Mouse (Mus musculus) forebrain, embryonic 11.5 days (tissue): ENCODE results near the gene Dnajc25. TPM values are rescaled to one million over a fixed set of nuclear protein-coding genes. Genes with fewer than 3 reads are reported as not detected.

ENCODE experiments used
- ATAC-seq: fragments of 200-750 bp; cut with Nextera tagmentation; replicated peaks from 2 replicates; pipeline ENCODE4 v1.8.0; 2017; ENCODE audit warnings: moderate TSS enrichment; ENCODE audit not compliant: low FRiP score
- DNase-seq: peaks from one replicate; pipeline ENCODE4 v3.0.0-alpha.2; 2017; ENCODE audit warnings: low spot score
- H3K27ac ChIP-seq: fragments of 300-500 bp; sonication (generic); 2 replicates; pipeline ENCODE4 v1.5.1; 2014; ENCODE audit warnings: low read depth, low read length
- H3K27me3 ChIP-seq: fragments of 300-500 bp; sonication (generic); 2 replicates; pipeline ENCODE4 v1.6.1; 2014; ENCODE audit warnings: mild to moderate bottlenecking, low read length, mixed read lengths; ENCODE audit not compliant: control insufficient read depth, insufficient read depth
- H3K36me3 ChIP-seq: fragments of 300-500 bp; sonication (generic); 2 replicates; pipeline ENCODE4 v1.6.1; 2014; ENCODE audit warnings: mild to moderate bottlenecking, low read length, moderate library complexity, mixed read lengths; ENCODE audit not compliant: control insufficient read depth, insufficient read depth
- H3K4me1 ChIP-seq: fragments of 300-500 bp; sonication (generic); replicated peaks from 2 replicates; pipeline ENCODE4 v1.6.1; 2014; ENCODE audit warnings: low read length, mixed read lengths; ENCODE audit not compliant: control insufficient read depth, insufficient read depth
- H3K4me2 ChIP-seq: fragments of 300-500 bp; sonication (generic); 2 replicates; pipeline ENCODE4 v1.6.1; 2014; ENCODE audit warnings: low read depth, mild to moderate bottlenecking, low read length, moderate library complexity, mixed read lengths; ENCODE audit not compliant: severe bottlenecking
- H3K4me3 ChIP-seq: fragments of 300-500 bp; sonication (generic); 2 replicates; pipeline ENCODE4 v1.5.1; 2014; ENCODE audit warnings: low read depth, low read length
- H3K9ac ChIP-seq: fragments of 300-500 bp; sonication (generic); 2 replicates; pipeline ENCODE4 v1.6.1; 2014; ENCODE audit warnings: low read length
- H3K9me3 ChIP-seq: fragments of 300-500 bp; sonication (generic); 2 replicates; pipeline ENCODE4 v1.6.1; 2016; ENCODE audit warnings: low read length, mixed read lengths; ENCODE audit not compliant: control insufficient read depth
- WGBS: fragments of 180-500 bp; shearing (Covaris S2); extraction: QIAGEN DNeasy Blood & Tissue Kit; methylation state at CpG from one replicate; pipeline ENCODE4 v1.1.7; 2014; 5-methylcytosine and 5-hydroxymethylcytosine counted together
- polyA plus RNA-seq: library from polyadenylated mRNA; unstranded; fragments of >200 nt; fragmentation: Nextera tagmentation; extraction: Ambion mirVana; gene quantifications from 2 replicates; pipeline ENCODE4 v1.2.1, GENCODE M21; 2014

Gene Dnajc25
- polyA plus RNA-seq, 1 experiment from 2014 or later, result 7.7 TPM

DNA sequence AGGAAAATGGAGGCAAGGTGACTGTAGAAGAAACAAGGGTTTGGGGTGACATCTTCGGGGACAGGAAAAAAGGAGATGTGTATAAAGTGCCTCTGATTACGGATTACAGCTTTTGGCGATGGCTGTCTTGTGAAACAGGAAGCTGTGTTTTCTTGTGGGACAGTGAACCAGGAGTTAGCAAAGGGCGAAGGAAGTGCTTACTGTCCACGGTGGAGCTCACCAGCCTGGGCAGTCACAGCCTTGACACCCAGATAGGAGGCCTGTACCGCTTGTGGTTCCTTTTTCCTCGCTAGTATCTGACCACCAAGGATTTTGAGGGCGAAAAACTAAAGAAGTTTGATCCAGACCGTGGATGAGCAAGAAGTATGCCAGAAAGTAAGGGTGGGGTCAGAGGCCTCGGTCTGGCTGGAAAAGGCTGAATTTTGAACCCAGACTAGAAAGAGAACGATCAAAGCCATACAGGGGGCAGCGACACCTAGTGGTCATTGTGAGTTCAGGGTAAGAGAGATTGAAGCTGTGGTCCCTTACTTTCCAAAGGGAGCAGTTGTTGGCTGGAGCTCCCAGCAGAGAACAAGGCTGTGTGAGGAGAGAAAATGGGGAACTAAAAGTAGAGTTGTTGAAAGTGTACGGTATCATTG is 41.7 kb downstream of the Dnajc25 start:
- no peak overlapping the region for H3K4me3 ChIP-seq
- H3K4me2 ChIP-seq, result no peak overlapping the region
- ATAC-seq, result peak; percentile 47

DNA sequence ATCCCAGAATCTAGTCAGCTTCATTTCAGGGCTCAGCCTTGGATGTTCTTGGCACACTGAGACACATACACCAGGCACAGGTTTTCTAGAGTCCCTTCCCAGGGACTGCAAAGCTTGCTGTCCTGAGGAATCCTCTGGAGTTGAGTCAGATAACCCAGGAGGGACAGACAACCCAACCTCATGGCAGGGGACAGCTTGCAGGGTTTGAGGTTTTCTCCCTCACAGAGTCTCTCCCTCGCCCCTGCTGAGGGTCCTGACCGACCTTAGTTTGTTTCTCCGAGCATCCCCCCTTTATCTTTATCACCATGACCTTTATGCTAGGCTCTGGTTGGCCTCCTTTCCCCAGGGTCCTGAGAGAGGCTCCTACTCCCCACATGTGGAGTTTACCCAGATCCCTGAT is 42.7 kb downstream of the Dnajc25 start:
- 83% methylated on average over 3 of the region's 3 CpGs for WGBS
- ATAC-seq (no peak), DNase-seq (no peak)
- Histone ChIP-seq H3K4me2 (no peak overlapping the region), H3K4me3 (no peak overlapping the region), H3K27ac (no peak overlapping the region), H3K9me3 (no peaks in the 10 kb centered on the region), H3K4me1 (0 out of 2 replicates have a peak, but pooled peaks cover 3% of the 10 kb centered on the region), H3K27me3 (no peaks in the 10 kb centered on the region), H3K9ac (no peak overlapping the region), H3K36me3 (no peaks in the 10 kb centered on the region)

More for the DNA sequence above, 41.7 kb downstream of the Dnajc25 start:
- Histone ChIP-seq H3K27ac (no peak overlapping the region), H3K27me3 (no peaks in the 10 kb centered on the region), H3K9me3 (no peaks in the 10 kb centered on the region), H3K4me1 (0 out of 2 replicates have a peak, but pooled peaks cover 3% of the 10 kb centered on the region), H3K9ac (no peak overlapping the region), H3K36me3 (no peaks in the 10 kb centered on the region)
- DNase-seq, result peak; percentile 85
- 51% methylated on average over 13 of the region's 13 CpGs for WGBS

DNA sequence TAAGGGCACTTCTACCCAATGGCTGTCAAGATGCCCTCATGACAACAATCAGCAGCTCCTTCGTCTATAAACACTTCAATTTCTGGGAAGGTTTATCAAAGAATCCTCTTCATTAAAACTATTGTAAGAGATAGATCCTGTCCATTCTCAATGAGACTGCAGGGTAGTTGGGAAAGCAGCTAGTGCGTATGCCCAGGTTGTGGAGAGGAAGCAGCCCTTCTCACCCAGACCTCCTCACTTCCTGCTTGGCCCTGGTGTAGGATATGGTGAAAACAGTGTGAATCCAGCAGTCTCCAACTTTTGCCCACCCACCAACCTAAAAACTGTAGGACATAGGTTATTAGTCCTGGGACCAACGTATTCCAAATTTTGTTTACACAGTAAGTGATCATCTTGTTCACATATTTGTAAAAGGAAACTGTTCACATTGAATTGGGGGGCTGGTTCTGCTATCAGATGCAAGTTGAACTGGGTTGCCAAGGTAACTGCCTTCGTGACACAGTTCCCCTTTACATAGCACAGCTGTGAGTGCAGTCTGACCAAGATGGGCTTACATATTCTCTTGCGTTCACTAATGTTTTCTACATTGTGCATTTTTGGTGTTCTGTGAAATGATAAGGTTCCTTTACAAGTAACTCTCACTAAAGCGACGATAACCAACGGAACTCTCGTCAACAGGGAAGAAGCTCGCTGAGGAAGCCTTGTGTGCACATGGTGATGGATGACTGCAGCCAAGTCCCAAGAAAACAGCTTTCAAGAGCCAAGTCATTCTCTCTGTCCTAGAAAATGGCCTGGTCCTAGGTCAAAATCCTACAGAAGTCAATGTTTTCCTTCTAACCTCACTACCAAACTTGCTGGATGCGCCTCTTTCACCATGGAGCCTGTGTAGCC is 45.8 kb downstream of the Dnajc25 start:
- no peaks in the 10 kb centered on the region for H3K27me3 ChIP-seq
- ATAC-seq (no peak), DNase-seq (no peak)
- no peak overlapping the region for H3K4me3 ChIP-seq
- 92% methylated on average over 11 of the region's 11 CpGs for WGBS
- H3K4me1 ChIP-seq, result 0 out of 2 replicates have a peak, but pooled peaks cover 1% of the 10 kb centered on the region
- H3K4me2 ChIP-seq, result no peak overlapping the region
- H3K9me3 ChIP-seq, result no peaks in the 10 kb centered on the region
- no peak overlapping the region for H3K9ac ChIP-seq
- no peaks in the 10 kb centered on the region for H3K36me3 ChIP-seq
- no peak overlapping the region for H3K27ac ChIP-seq

DNA sequence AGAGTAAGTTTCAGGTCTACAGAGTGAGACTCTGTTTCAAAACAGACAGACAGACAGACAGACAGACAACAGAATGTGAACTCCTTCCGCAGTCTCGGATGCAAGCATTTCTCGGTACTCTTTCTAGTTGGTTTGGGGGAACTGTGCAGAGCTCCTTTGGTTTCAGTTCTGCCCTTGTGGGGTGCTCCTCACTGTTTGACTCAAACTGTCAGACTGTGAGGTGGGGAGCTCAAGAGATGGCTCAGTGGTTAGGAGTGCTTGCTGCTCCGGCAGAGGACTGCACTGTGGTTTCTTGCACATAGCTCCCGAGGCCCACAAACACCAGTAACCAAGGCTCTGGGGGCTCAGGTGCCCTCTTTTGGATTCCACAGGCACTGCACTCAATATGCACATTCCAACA is 48.2 kb downstream of the Dnajc25 start:
- no peaks in the 10 kb centered on the region for H3K27me3 ChIP-seq
- 95% methylated on average over 5 of the region's 5 CpGs for WGBS
- no peak overlapping the region for H3K27ac ChIP-seq
- no peaks in the 10 kb centered on the region for H3K36me3 ChIP-seq
- H3K4me1 ChIP-seq, result no peaks in the 10 kb centered on the region
- no peak overlapping the region for H3K9ac ChIP-seq
- no peak overlapping the region for H3K4me2 ChIP-seq
- ATAC-seq (no peak), DNase-seq (no peak)
- H3K4me3 ChIP-seq, result no peak overlapping the region
- H3K9me3 ChIP-seq, result no peaks in the 10 kb centered on the region

DNA sequence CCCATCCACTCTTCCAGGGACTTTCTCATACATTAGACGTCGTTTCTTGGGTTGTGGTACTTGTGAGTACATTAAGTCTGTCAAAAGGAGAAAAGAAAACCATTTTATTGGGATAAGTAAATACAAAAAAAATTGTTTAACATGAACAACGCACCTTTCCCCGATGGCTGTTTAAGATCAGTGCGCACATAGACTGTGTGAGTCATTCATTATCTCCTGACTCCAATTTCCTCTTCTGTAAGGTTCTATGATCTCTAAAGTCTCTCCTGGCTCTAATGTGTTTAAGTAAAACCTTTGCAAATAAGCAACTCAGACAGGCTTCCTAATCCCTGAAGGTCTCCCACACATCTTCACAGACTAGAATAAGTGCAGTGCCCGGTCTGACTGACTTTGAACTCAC is 49.0 kb downstream of the Dnajc25 start:
- WGBS, result 93% methylated on average over 6 of the region's 6 CpGs
- Histone ChIP-seq H3K4me3 (no peak overlapping the region), H3K4me1 (no peaks in the 10 kb centered on the region), H3K27me3 (no peaks in the 10 kb centered on the region), H3K9me3 (no peaks in the 10 kb centered on the region), H3K4me2 (no peak overlapping the region), H3K9ac (no peak overlapping the region), H3K27ac (no peak overlapping the region), H3K36me3 (no peaks in the 10 kb centered on the region)
- DNase-seq (no peak), ATAC-seq (no peak)

DNA sequence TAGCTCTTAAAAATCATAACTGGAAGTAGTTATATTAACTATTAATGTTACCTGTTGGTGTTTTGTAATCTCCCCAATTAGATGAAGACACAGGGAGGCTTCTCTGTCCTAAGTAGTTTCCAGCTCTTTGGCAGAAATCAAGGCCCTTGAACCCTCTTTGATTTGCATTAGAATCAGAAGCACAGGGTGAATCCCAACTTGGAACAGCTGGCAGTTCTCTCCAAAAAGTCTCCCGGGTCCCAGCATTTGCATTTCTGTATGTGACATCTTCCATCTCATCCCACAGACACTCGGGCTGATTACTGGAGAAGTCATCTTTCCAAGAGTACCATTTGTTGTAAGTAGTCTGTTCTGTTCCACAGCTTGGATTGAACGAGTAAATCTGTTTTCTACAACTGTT is 52.4 kb downstream of the Dnajc25 start:
- Histone ChIP-seq H3K9me3 (no peaks in the 10 kb centered on the region), H3K27me3 (no peaks in the 10 kb centered on the region), H3K27ac (no peak overlapping the region), H3K4me1 (no peaks in the 10 kb centered on the region), H3K4me2 (no peak overlapping the region), H3K36me3 (no peaks in the 10 kb centered on the region), H3K9ac (no peak overlapping the region), H3K4me3 (no peak overlapping the region)
- 37% methylated on average over 3 of the region's 3 CpGs for WGBS
- ATAC-seq, result no peak
- DNase-seq, result no peak

DNA sequence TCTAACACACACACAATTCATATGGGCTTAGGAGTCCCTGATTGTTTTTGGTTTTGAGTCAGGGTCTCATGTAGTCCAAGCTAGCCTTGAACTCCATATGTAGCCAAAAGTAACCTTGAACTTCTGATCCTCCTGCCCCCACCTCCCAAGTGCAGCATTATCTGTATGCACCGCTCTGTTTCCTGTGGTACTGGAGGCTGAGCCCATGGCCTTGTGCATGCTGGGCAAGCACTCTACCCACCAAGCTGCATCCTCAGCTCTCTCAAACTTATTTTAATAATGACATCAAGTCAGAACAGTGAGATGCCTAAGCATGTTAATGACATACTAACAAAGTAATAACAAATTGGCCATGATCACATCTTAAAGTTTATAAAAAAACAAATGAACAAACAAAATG is 56.2 kb downstream of the Dnajc25 start:
- WGBS, result 95% methylated on average over 1 of the region's 1 CpGs
- H3K9ac ChIP-seq, result no peak overlapping the region
- DNase-seq, result no peak

DNA sequence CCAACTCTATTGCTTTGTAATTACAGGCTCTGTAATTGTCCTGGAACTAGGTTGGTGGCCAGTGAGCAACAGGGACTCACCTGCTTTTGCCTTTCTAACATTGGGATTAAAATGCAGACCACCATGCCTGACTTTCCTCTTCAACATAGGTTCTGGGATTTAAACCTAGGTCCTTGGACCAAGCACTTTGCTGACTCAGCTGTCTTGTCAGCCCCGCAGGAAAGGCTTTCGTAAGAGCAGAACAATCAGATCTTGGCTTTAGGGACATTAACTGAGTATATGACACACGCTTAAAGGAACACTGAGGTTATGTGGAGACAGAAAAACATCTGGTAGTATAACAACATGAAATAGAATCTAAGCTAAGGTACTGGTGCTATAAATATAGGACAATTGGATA is 63.1 kb downstream of the Dnajc25 start:
- H3K4me3 ChIP-seq, result no peak overlapping the region
- H3K9me3 ChIP-seq, result no peaks in the 10 kb centered on the region
- H3K4me2 ChIP-seq, result no peak overlapping the region
- no peak for DNase-seq
- H3K9ac ChIP-seq, result no peak overlapping the region
- no peaks in the 10 kb centered on the region for H3K36me3 ChIP-seq
- ATAC-seq, result no peak
- no peaks in the 10 kb centered on the region for H3K4me1 ChIP-seq
- H3K27me3 ChIP-seq, result no peaks in the 10 kb centered on the region
- no peak overlapping the region for H3K27ac ChIP-seq
- WGBS, result 86% methylated on average over 3 of the region's 3 CpGs

More for the DNA sequence above, 56.2 kb downstream of the Dnajc25 start:
- Histone ChIP-seq H3K36me3 (no peaks in the 10 kb centered on the region), H3K27me3 (no peaks in the 10 kb centered on the region), H3K9me3 (no peaks in the 10 kb centered on the region), H3K4me2 (no peak overlapping the region), H3K4me1 (no peaks in the 10 kb centered on the region), H3K27ac (no peak overlapping the region), H3K4me3 (no peak overlapping the region)
- ATAC-seq, result no peak
